Mouse (Mus musculus) megakaryocyte, embryonic 14.5 days (primary cell): ENCODE measurements around the gene Nfya.

ENCODE experiments used
- FLI1 ChIP-seq: IDR thresholded peaks from 2 replicates; pipeline ENCODE4 v1.6.1; 2012; ENCODE audit warnings: low read length, inconsistent platforms, mixed read lengths
- GATA1 ChIP-seq: IDR thresholded peaks from 3 replicates; pipeline ENCODE4 v1.6.1; 2012; ENCODE audit warnings: mixed read lengths, low read length, inconsistent platforms, borderline replicate concordance

DNA sequence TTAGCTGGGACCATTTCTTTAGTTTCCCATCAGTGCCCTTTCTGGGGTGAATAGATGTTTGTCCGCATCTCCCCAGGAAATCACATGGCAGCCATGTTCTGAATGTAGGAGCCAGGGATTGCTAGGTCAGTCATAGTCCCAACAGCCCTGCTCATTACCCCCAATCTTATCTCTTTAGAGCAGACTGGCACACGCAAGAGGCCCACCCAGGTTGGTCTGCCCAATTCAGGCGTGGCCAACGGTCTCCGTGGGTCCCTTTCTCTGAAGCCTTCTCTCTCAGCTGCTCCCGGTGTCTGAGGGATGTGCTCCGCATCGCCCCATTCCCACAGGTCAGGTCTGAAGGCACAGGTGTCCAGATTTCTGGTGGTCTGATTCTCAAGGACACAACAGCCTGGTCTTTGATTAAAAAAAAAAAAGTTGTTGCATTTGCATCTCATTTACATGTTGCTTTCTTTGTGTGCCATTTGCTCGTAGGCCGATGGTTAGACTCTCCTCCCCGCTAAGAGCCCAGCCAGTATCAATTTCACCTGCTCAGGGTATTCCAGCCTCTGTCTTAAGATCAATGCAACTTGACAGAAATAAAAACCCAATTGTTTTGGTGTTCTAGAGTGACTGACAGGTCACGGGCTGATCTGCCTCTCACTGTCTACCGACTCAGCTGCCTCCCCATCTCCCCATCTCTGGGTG is 41.1 kb upstream of the Nfya start:
- TF ChIP-seq GATA1 (no peak), FLI1 (no peak)
